Mouse (Mus musculus) ES-Bruce4 (cell line): ENCODE measurements around the gene Gpc5.

Source experiments
- CTCF ChIP-seq: IDR thresholded peaks from one replicate; pipeline ENCODE4 v1.8.1; 2011; ENCODE audit warnings: low read depth, low read length
- EP300 ChIP-seq: IDR thresholded peaks from 2 replicates; pipeline ENCODE4 v1.6.1; 2011; ENCODE audit warnings: low read depth, low read length; ENCODE audit not compliant: insufficient read depth
- POLR2A ChIP-seq: IDR thresholded peaks from one replicate; pipeline ENCODE4 v1.8.1; 2011; ENCODE audit warnings: low read length; ENCODE audit not compliant: insufficient read depth

DNA sequence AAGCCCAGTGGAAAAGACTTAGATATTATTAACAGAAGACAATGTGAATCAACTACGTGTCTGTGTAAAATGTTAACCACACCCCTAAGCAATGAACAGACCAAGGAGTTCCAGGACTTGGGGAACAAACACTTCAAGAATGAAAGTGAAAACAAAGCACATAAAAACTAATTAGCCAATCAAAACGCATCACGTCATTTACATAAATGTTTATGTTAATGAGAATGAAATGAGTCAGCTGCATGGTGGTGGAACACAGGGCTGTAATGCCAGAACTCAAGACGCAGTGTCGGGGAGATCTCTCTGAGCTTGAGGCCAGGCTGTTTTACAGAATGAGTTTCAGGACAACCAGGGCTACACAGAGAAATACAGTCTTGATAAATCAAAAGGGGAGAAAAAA, 136.1 kb downstream of the Gpc5 start:
- TF ChIP-seq POLR2A (no peak), EP300 (no peak), CTCF (no peak)
